12 mouse cellular contexts compared by ENCODE assay signal in genomic region chr9:103423384-103423783, GRCm38 (mm10). TPM values are rescaled to one million over a fixed set of nuclear protein-coding genes. Genes with fewer than 3 reads are reported as not detected.
A peak's percentile ranks its signal among the peaks of the same experiment; 100 is the strongest.
DNase-seq lines count a peak whose midpoint lies in the region; ATAC-seq and TF ChIP-seq lines count a peak whose summit lies in the region.
"Had no signal": no experiment of that assay in that cellular context is flagged by ENCODE, and none has a peak within 500 bp of the region (broad histone marks: within the 10 kb centered on the region; RNA-seq: fewer than 3 reads in every experiment).

No protein-coding gene starts in this region.

- no peak overlapping the region for H3K4me3 ChIP-seq in hindbrain, embryonic 12.5 days
- no peak overlapping the region for H3K4me3 ChIP-seq in hindbrain, embryonic 11.5 days (ENCODE audit: low read depth, low read length)
- H3K4me3 ChIP-seq in CH12.LX (replicated peaks in 1 of 3; ENCODE audit: low read depth in 2 of 3, low read length in 2 of 3, poor library complexity in 1 of 3) = no peak overlapping the region
- no peak overlapping the region for H3K4me3 ChIP-seq in forebrain, embryonic 12.5 days (replicated peaks)
- no peak overlapping the region for H3K4me3 ChIP-seq in midbrain, embryonic 14.5 days (replicated peaks; ENCODE audit: low read depth, low read length)
- H3K4me3 ChIP-seq: stomach, embryonic 15.5 days had no signal

- no peak for TF ChIP-seq EP300 in CH12.LX (IDR thresholded peaks at IDR 0.05; ENCODE audit: low read length)

- WGBS in hindbrain, embryonic 12.5 days = 74% methylated on average over 7 of the region's 7 CpGs
- 91% methylated on average over 7 of the region's 7 CpGs for WGBS in hindbrain, embryonic 11.5 days
- 53% methylated on average over 7 of the region's 7 CpGs for WGBS in forebrain, embryonic 12.5 days
- WGBS in midbrain, embryonic 14.5 days = 66% methylated on average over 7 of the region's 7 CpGs

- H3K27ac ChIP-seq in hindbrain, embryonic 12.5 days = peak overlapping the region; percentile 45; the same call in 1 of the 2 replicates
- no peak overlapping the region for H3K27ac ChIP-seq in hindbrain, embryonic 11.5 days (ENCODE audit: low read depth, low read length)
- H3K27ac ChIP-seq in CH12.LX (ENCODE audit: insufficient read depth, low read depth) = no peak overlapping the region
- peak overlapping the region; percentile 75 for H3K27ac ChIP-seq in forebrain, embryonic 12.5 days
- peak overlapping the region; percentile 56 for H3K27ac ChIP-seq in midbrain, embryonic 14.5 days (replicated peaks; ENCODE audit: low read depth, low read length)
- H3K27ac ChIP-seq: stomach, embryonic 15.5 days had no signal

- no peak overlapping the region for H3K4me2 ChIP-seq in hindbrain, embryonic 12.5 days (replicated peaks)
- H3K4me2 ChIP-seq in hindbrain, embryonic 11.5 days (replicated peaks; ENCODE audit: low read depth, low read length) = no peak overlapping the region
- peak overlapping the region; percentile 94; the same call in 1 of the 2 replicates for H3K4me2 ChIP-seq in CH12.LX (ENCODE audit: insufficient read depth, low read depth, poor library complexity, severe bottlenecking)
- peak overlapping the region; percentile 25 for H3K4me2 ChIP-seq in forebrain, embryonic 12.5 days
- H3K4me2 ChIP-seq in midbrain, embryonic 14.5 days (ENCODE audit: low read length) = no peak overlapping the region
- H3K4me2 ChIP-seq: stomach, embryonic 15.5 days had no signal

- no peak for TF ChIP-seq RAD21 in CH12.LX (IDR thresholded peaks at IDR 0.05; ENCODE audit: low read depth, low read length)

- H3K9me3 ChIP-seq in hindbrain, embryonic 12.5 days (replicated peaks) = no peaks in the 10 kb centered on the region
- no peaks in the 10 kb centered on the region for H3K9me3 ChIP-seq in hindbrain, embryonic 11.5 days (ENCODE audit: control insufficient read depth, low read length)
- no peaks in the 10 kb centered on the region for H3K9me3 ChIP-seq in CH12.LX (replicated peaks; ENCODE audit: low read length)
- no peaks in the 10 kb centered on the region for H3K9me3 ChIP-seq in forebrain, embryonic 12.5 days
- no peaks in the 10 kb centered on the region for H3K9me3 ChIP-seq in midbrain, embryonic 14.5 days (ENCODE audit: control insufficient read depth, low read length)
- H3K9me3 ChIP-seq: stomach, embryonic 15.5 days had no signal

- no peak overlapping the region for H3K9ac ChIP-seq in hindbrain, embryonic 12.5 days
- H3K9ac ChIP-seq in hindbrain, embryonic 11.5 days (ENCODE audit: low read depth, low read length) = no peak overlapping the region
- H3K9ac ChIP-seq in CH12.LX (ENCODE audit: insufficient read depth, low read depth) = no peak overlapping the region
- no peak overlapping the region for H3K9ac ChIP-seq in forebrain, embryonic 12.5 days
- H3K9ac ChIP-seq in midbrain, embryonic 14.5 days (replicated peaks; ENCODE audit: low read length) = no peak overlapping the region
- H3K9ac ChIP-seq: stomach, embryonic 15.5 days had no signal

- H3K4me1 ChIP-seq in hindbrain, embryonic 12.5 days = peaks cover 8% of the 10 kb centered on the region
- H3K4me1 ChIP-seq in hindbrain, embryonic 11.5 days (replicated peaks; ENCODE audit: control insufficient read depth, insufficient read depth, low read length) = no peaks in the 10 kb centered on the region
- peaks cover 28 to 57% of the 10 kb centered on the region in 2 experiments for H3K4me1 ChIP-seq in CH12.LX (ENCODE audit: control insufficient read depth in 1 of 2, insufficient read depth in 2 of 2)
- peaks cover 26% of the 10 kb centered on the region for H3K4me1 ChIP-seq in forebrain, embryonic 12.5 days
- peaks cover 12% of the 10 kb centered on the region; the same call in 1 of the 2 replicates for H3K4me1 ChIP-seq in midbrain, embryonic 14.5 days (ENCODE audit: control insufficient read depth, insufficient read depth, low read length)
- H3K4me1 ChIP-seq: stomach, embryonic 15.5 days had no signal

- no peak for DNase-seq in hindbrain, embryonic 11.5 days (ENCODE audit: low spot score)
- no peak for DNase-seq in CH12.LX (ENCODE audit: extremely low read depth)
- DNase-seq in midbrain, embryonic 14.5 days = peak; percentile 49
- DNase-seq in layer of hippocampus, postnatal 14 days (ENCODE audit: low spot score in 2 of 2) = no peak
- DNase-seq in spleen, postnatal 10 days (ENCODE audit: low spot score in 2 of 2) = no peak
- DNase-seq in embryo, embryonic 10.5 days (ENCODE audit: low spot score) = no peak
- DNase-seq: kidney, postnatal 10 days had no signal

- no peak for ATAC-seq in hindbrain, embryonic 12.5 days (ENCODE audit: low FRiP score)
- ATAC-seq in hindbrain, embryonic 11.5 days (ENCODE audit: low FRiP score) = no peak
- no peak for ATAC-seq in forebrain, embryonic 12.5 days (ENCODE audit: low FRiP score)
- ATAC-seq in midbrain, embryonic 14.5 days (ENCODE audit: low FRiP score, low TSS enrichment) = no peak
- ATAC-seq: CD4-positive, CD25-positive, alpha-beta regulatory T cell, adult 4 months; inflammation-experienced regulatory T-cells, adult 6 months had no signal

- TF ChIP-seq CTCF in CH12.LX (conservative IDR thresholded peaks at IDR 0.05 in 1 of 2, IDR thresholded peaks at IDR 0.05 in 1 of 2; ENCODE audit: low read depth in 2 of 2, low read length in 2 of 2) = no peak

- dilution Hi-C loops in CH12.LX (cut with MboI; ENCODE audit: extremely low pct_ligation_motif_present, extremely low pct_unique_long_range_greater_than_20kb, low sequenced_read_pairs) = no loop called here

- in situ Hi-C loops in CH12.LX (cut with MboI; ENCODE audit: low pct_ligation_motif_present, low pct_unique_long_range_greater_than_20kb, low sequenced_read_pairs) = loop anchor here (5.0 kb wide), 1 partner anchor 56 kb away; the partner anchor contains the start of gene Cdv3

- H3K27me3 ChIP-seq in hindbrain, embryonic 12.5 days = no peaks in the 10 kb centered on the region
- H3K27me3 ChIP-seq in hindbrain, embryonic 11.5 days (ENCODE audit: control insufficient read depth, insufficient read depth, low read length) = no peaks in the 10 kb centered on the region
- H3K27me3 ChIP-seq in CH12.LX (replicated peaks) = no peaks in the 10 kb centered on the region
- H3K27me3 ChIP-seq in forebrain, embryonic 12.5 days = no peaks in the 10 kb centered on the region
- no peaks in the 10 kb centered on the region for H3K27me3 ChIP-seq in midbrain, embryonic 14.5 days (ENCODE audit: control insufficient read depth, insufficient read depth, low read length)
- H3K27me3 ChIP-seq: stomach, embryonic 15.5 days had no signal

- no peak for TF ChIP-seq POLR2A in CH12.LX (IDR thresholded peaks at IDR 0.05; ENCODE audit: low read depth, low read length)

- no peaks in the 10 kb centered on the region for H3K36me3 ChIP-seq in hindbrain, embryonic 12.5 days
- H3K36me3 ChIP-seq in hindbrain, embryonic 11.5 days (ENCODE audit: control insufficient read depth, insufficient read depth, low read length) = no peaks in the 10 kb centered on the region
- H3K36me3 ChIP-seq in CH12.LX (replicated peaks in 1 of 2; ENCODE audit: control insufficient read depth in 1 of 2, insufficient read depth in 1 of 2, low read length in 1 of 2) = peaks cover 0 to 4% of the 10 kb centered on the region in 2 experiments
- no peaks in the 10 kb centered on the region for H3K36me3 ChIP-seq in forebrain, embryonic 12.5 days (replicated peaks)
- H3K36me3 ChIP-seq in midbrain, embryonic 14.5 days (ENCODE audit: control insufficient read depth, insufficient read depth, low read length) = no peaks in the 10 kb centered on the region
- H3K36me3 ChIP-seq: stomach, embryonic 15.5 days had no signal

- H3K79me2 ChIP-seq in CH12.LX (replicated peaks; ENCODE audit: control insufficient read depth, extremely low read depth, insufficient read depth, poor library complexity, severe bottlenecking) = no peaks in the 10 kb centered on the region

TF ChIP-seq in CH12.LX, 34 proteins besides CTCF, POLR2A, EP300 and RAD21:
- TF ChIP-seq MAX (IDR thresholded peaks at IDR 0.05; ENCODE audit: low read length) (no peak), MEF2A (IDR thresholded peaks at IDR 0.05; ENCODE audit: borderline replicate concordance, low read depth, low read length) (0 out of 2 replicates have a peak, but pooled peaks have one; percentile 13)

RNA-seq across cellular contexts. Expression of gene Bfsp2, which starts 56.8 kb away (rescaled TPM):
- 2.1 and 2.2 TPM in 2 replicates for polyA plus RNA-seq in hindbrain, embryonic 12.5 days (2016; fragmentation: Nextera tagmentation; extraction: Ambion mirVana)
- polyA plus RNA-seq in hindbrain, embryonic 11.5 days (2014; fragmentation: Nextera tagmentation; extraction: Ambion mirVana) = 0.54 and 2.1 TPM in 2 replicates
- total RNA-seq in CH12.LX (2012; rRNA removed) (0.55 and 0.64 TPM in 2 replicates), CH12.LX (2014; rRNA removed) (3.4 and 4.1 TPM in 2 replicates)
- polyA plus RNA-seq in CH12.LX (2012; ENCODE audit: insufficient read length, low read depth) = 4.8 and 5.7 TPM in 2 replicates
- polyA plus RNA-seq in forebrain, embryonic 12.5 days (2016; fragmentation: Nextera tagmentation; extraction: Ambion mirVana) = 2.7 and 3.0 TPM in 2 replicates
- polyA plus RNA-seq in midbrain, embryonic 14.5 days (2014; fragmentation: Nextera tagmentation; extraction: Ambion mirVana) = 2.7 and 4.0 TPM in 2 replicates
- 10 to 100 TPM; 10.5 to 11.8 TPM for total RNA-seq in layer of hippocampus, postnatal 14 days (2021)

RNA-seq across cellular contexts. Expression of gene Cdv3, which starts 57.7 kb away (rescaled TPM):
- polyA plus RNA-seq in hindbrain, embryonic 12.5 days (2016; fragmentation: Nextera tagmentation; extraction: Ambion mirVana) = 101 and 110 TPM in 2 replicates
- polyA plus RNA-seq in hindbrain, embryonic 11.5 days (2014; fragmentation: Nextera tagmentation; extraction: Ambion mirVana) = 105 and 135 TPM in 2 replicates
- total RNA-seq in CH12.LX (2012; rRNA removed) (189 and 263 TPM in 2 replicates), CH12.LX (2014; rRNA removed) (281 and 312 TPM in 2 replicates)
- polyA plus RNA-seq in CH12.LX (2012; ENCODE audit: insufficient read length, low read depth) = 341 and 343 TPM in 2 replicates
- 122 and 132 TPM in 2 replicates for polyA plus RNA-seq in forebrain, embryonic 12.5 days (2016; fragmentation: Nextera tagmentation; extraction: Ambion mirVana)
- 62.0 and 76.0 TPM in 2 replicates for polyA plus RNA-seq in midbrain, embryonic 14.5 days (2014; fragmentation: Nextera tagmentation; extraction: Ambion mirVana)
- 10 to 100 TPM; 88.0 to 93.6 TPM for total RNA-seq in layer of hippocampus, postnatal 14 days (2021)

Comparison
In these comparisons a context has a peak if more than half of its experiments do, and no peak if none do; other contexts are left out.
1. H3K27ac ChIP-seq: peak in hindbrain, embryonic 12.5 days (single experiment), forebrain, embryonic 12.5 days (single experiment) and midbrain, embryonic 14.5 days (single experiment); none in hindbrain, embryonic 11.5 days (single experiment) and CH12.LX (single experiment).
2. H3K4me2 ChIP-seq: peak in CH12.LX (single experiment) and forebrain, embryonic 12.5 days (single experiment); none in hindbrain, embryonic 12.5 days (single experiment), hindbrain, embryonic 11.5 days (single experiment) and midbrain, embryonic 14.5 days (single experiment).